Mouse (Mus musculus) layer of hippocampus, postnatal 14 days (tissue): ENCODE data around the gene Cnga1. TPM values are rescaled to one million over a fixed set of nuclear protein-coding genes. Genes with fewer than 3 reads are reported as not detected.
"Not testable (repeated sequence)": the region's sequence is repeated elsewhere in the genome, so short reads cannot be mapped to it uniquely, and the experiment has no call there.

Experiments
- DNase-seq, 2 experiments: peaks; one replicate each; pipeline ENCODE4 v3.0.0; 2021 to 2022; ENCODE audit warnings: low spot score in 2 of 2, mixed read lengths in 1 of 2
- total RNA-seq, 2 experiments: library from RNA; stranded (reverse); gene quantifications; 2 replicates each; pipeline ENCODE4 v1.2.3; 2021

Cnga1 gene
- total RNA-seq, 2 experiments from 2014 or later = not detected

DNA sequence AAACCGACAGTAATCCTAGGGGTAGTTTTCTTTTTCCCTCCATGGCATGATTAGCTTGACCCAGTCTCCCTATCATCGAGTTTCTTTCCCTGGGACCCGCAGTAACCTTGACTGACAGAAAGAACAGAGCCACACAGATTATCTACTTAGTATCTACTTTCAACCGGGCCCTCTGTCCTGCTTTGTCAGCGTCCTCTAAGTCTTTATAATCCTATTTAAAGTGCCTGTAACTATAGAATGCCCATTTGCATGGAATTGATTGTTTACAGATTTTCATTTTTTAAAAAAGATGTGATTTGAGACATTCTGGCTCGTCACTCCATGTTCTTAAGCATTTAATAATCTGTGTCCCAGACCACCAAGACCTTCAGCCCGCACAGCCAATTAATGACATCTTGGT lies 420 bp downstream of the Cnga1 start:
- no peak for DNase-seq

DNA sequence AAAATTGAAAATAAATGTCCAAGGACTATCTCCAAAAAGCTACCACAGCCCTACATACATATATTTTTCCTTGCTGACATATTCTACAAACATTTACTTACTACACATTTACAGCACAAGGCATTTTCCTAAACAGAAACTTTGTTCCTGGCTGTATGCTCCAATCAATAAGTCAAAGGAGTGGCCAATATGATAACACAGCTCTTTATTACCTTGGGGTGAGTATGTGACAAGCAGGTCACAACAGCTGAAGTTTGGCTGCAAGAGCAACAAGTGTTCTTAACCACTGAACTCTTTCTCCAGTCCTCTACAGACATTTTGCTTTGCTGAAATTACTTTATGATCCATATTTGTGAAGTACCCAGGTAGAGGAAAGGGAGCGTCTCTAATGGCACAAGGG lies 4.0 kb downstream of the Cnga1 start:
- DNase-seq = no peak

DNA sequence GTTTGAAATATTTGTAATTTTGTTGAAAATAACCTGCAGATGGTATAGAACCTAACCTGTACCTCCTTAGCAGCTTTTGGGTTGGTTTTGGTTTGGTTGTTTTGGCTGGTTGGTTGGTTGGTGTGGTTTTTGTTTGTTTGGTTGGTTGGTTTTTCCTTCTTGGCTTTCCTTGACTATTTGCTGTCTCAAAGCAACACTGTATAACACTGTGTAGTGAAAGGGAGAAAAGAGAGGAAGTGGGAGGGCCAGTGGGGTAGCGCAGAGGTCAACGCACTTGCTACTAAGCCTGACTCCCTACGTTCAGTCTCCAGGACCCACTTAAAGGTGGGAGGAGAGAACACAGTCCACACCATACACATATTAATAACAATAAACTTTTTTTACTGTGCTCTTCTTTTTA lies 7.5 kb downstream of the Cnga1 start:
- DNase-seq = no peak

DNA sequence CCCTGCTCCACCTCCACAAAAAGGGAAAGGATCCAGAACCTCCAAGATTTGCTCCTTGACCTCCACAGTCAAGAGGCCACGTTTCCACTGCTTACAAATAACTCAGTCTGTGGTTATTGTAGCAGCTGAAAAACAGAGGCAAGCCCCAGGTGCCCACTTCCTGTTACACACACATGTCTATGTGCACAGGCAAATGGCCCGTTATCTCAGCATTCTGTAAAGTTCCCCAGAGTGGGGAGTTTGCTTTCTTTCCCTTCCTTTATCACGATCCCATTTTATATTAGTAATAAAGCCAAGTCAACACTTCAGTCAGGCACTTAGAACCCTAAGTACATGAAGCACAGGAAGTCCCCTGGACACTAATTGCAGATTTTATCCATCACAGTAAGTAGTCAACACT lies 8.0 kb downstream of the Cnga1 start:
- no peak for DNase-seq

DNA sequence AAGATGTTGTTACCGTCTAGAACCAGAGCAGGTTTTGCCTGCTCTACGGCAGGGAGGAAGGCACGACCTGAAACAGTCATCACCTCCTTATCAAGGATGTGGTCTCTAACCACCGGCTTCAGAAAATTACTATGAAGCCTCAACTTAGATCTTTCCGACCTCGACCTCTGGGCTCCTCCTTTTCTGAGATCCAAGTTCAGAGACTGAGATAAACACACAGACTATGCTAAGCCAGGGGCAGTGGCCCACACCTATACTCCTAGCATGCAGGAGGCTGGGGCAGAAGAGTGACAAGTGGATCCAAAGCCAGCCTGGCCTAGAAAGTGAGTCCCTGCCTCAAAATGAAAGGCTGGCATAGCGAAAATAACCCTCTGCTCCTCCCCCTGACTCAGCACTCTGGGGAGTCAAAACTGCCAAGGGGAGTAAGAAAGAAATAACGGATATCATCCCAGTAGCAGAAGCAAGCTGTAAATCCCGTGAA lies 9.2 kb downstream of the Cnga1 start:
- no peak for DNase-seq

DNA sequence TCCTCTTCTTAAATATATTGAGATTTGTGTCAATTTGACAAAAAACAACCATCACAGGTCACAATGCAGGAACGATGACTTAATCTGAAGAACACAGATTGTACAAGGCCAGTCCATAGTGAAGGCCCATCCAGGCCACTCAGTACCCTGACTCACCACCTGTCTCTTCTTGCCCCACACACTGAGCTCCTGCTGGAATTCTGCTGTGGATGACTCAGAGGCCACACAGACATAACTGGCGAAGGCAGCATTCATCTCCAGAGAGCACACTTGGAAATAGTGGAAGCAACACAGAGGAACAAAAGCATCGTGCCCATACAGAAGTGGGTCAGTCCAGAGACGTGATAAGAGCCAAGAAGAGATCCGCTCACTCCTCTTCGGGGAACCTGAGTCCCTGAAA lies 14.0 kb downstream of the Cnga1 start:
- DNase-seq = no peak

DNA sequence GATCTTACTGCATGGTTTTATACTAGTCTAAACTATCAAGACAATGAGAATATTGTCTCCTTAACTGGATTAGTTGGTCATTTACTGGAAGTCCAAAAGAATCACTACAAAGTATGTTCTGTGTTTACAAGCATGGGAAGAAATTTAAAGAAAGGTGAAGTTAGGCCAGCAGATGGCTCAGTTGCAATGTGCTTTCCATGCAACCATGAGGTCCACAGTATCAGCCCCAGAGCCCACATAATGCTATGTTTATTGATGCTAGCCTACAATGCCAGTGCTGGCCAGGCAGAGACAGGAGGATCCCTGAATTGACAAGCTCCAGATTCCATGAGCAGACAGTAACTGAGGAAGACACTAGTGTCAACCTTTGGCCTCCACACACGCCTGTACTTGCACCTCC lies 23.1 kb downstream of the Cnga1 start:
- no peak for DNase-seq

DNA sequence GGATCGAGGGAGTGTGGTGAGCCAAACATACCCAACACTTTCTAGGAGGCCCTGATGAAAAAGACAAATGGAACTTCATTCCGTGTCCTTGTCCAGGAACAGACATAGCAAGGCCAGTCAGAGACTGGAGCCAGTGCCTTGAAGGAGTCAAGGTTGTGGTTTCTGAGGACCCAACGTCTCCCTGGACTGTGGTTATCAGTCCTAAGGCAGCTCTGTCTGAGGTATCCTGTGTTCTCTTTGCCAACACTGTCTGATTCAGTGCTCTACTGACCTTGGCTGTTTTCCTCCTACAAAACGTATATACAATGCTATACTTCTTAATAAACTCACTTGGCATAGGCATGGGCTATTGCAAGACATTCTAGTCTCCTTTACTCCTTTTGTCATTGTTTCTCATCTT lies 26.7 kb downstream of the Cnga1 start:
- no peak for DNase-seq

DNA sequence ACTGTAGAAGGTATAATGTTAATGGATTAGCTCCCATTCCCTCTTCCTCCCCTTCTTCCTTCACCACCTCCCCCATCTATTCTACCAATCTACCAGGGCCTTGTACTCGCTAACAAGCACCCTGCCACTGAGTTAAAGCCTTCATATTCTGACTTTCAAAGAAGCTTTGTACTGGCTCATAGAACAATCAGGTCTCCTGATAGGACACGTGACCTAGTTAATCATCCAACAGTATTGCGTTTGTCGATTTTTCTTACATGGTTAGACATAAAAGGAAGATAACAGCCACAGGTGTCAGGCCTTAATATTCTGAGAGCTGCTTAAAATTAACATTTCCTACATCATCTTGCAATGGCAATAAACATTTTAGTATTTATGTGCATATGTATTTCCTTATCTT lies 40.9 kb downstream of the Cnga1 start:
- DNase-seq = no peak

DNA sequence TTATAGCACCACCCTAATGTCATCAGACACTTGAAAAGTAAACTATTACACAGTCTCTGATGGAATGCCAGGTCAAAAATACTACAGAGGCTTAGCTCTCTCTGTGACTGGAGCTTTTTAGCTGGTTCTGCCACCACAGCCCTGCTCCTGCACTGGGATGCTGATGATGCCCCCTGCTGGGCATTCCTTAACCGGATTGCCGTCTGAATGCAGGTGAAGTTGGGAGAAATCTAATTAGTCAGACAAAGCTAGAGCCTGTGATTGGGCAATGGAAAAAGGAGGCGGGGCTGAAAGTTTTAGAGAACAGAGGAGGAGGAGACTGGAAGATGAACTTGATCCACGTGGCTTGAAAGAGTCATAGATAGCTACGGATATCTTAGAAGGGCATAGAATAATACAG lies 43.1 kb downstream of the Cnga1 start:
- no peak for DNase-seq

DNA sequence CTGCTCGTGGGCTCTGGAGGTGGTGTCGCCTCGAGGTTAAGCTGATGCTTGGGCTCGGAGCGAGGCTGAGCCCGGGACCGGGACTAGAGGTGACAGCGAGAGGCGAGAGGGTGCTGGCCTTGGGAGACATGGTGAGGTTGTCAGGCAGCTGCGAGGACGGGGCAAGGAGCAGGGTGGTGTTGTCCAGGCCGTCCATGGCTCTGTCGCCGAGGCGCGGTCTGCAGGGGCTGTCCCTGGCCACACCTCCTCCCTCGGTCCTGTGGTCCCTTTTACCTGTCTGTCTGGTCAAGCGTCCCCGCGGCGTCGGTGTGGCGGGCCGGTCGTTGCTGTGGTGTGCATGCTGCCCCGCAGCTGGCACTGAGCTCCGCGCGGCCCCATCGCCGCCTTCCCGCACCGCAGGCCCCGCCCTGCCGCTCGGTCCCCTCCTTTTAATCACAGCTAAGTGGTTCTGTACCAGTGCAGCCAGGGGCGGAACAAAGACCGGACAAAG lies 56.8 kb downstream of the Cnga1 start, which contains the start of gene Gm5868:
Gene Gm5868, minus strand, starts transcription at position 360 of the 490 bp plus-strand sequence.
- no peak for DNase-seq

DNA sequence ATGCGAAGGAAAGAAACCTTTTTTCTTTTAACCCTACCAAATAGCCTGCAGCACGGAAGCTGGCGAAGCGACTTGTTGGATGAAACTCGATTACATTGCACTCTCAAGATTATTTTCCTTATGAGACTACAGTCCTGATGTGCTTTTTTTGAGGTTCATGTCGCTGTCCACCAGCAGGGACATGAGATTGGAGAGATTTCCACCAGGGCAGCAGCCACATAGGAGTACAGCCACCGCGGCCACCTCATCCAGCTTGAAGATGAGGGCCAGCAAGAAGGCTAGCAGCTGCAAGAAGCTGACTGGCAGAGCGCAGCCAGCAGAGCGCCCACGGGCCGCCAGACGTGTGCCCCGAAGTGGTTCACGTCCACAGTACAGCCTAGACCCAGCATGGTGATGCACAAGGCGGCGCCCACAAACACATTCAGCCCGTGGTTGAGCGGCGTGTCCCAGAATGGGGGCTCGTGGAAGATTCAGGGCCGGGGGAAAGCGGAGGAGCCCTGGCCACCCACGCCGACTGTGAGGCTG lies 57.3 kb downstream of the Cnga1 start:
- not testable (repeated sequence) for DNase-seq

DNA sequence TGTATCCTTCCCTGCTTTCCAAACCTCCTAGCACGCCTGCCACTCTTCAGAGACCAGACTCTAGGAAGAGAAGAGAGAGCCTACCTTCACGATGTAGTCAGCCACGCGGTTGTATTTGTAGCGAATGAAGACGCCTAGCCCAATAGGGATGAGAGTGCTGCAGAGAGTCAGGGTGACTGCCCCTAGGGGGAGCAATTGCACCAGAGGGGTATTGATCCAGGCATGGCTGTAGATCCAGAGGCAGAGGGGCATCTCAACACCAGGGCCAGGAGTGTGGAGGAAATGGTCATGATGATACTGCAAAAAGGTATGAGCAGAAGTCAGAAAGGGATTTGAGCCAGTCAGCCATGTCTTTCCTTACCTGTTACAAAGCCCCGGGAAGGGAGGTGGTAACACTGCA lies 58.0 kb downstream of the Cnga1 start:
- DNase-seq = not testable (repeated sequence)

DNA sequence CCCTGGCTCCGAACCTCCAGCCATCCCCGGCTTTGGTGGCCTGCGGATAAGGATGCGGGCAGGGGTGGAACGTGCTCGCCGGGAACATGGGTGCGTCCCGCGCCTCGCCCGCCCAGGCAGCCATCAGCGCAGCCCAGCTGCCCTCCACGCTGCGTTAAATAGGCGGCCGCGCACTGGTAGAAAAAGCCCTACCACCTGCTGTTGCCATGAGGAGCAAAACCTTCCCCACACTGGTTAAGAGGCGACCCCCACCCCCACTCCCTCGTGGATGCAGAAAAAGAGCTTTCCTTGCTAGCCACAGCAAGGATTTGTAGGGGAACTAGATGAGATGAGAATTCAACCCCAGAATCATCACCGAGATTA lies 63.1 kb downstream of the Cnga1 start, which contains the start of gene Zar1:
Gene Zar1, minus strand, starts transcription at position 285 of the 363 bp plus-strand sequence.
- not testable (repeated sequence) for DNase-seq

DNA sequence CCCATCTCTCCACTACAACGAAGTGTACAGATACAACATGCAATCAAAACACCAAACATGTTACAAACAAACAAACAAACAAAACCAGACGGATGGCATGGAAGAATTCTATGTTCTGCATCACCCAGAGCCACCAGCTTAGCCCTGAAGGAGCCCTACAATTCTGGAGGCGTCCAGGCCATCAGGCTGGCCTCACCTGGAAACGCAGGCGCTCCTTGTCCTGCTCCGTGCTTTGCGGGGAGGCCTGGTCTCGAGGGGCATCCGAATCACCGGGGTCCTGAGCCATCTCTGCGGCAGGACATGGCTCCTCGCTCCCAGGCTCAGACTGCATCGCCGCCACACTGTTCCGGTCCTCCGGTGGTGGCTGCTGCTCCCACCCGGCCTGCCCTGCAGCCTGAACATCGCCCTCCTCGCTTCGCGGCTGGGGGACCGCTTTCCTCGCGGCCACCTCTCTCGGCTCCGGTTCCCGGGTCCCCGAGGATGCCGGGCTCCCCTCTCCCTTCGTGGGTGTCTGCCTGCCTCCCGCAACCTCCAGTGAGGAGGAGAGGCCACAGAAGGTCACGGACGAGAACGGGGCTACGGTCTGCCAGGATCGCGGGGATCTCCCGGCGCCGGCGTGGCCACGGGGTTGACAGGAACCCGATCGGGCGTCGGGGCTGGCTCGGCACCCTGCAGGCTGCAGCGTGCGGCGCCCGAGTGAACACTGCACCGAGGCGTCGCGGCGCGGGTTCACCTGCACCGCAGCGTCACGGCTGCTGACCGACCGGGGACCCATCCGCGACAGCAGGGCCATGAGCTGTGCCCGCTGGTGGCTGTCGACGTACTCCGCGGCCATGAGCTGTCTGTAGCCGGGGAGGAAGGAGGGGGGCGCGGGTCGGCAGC lies 63.7 kb downstream of the Cnga1 start:
- not testable (repeated sequence) for DNase-seq

DNA sequence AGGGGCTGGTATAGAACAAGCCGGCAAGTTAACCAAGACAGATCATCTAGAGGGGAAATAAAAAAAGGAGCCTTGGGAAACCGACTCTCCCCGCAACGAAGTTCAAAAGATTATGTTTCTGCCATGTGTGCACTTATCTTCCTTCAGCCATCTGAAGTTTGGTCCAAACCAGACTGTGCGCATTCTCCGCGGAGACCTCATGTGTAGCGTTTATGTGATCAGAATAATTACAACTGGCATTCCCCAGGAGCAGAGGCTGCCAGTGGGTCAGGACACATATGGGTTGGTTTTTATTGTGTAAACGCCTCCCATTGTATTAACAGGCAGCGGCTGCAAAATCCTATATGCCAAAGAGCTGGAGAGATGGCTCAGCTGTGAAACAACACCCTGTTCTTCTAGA lies 64.5 kb downstream of the Cnga1 start:
- DNase-seq = not testable (repeated sequence)

DNA sequence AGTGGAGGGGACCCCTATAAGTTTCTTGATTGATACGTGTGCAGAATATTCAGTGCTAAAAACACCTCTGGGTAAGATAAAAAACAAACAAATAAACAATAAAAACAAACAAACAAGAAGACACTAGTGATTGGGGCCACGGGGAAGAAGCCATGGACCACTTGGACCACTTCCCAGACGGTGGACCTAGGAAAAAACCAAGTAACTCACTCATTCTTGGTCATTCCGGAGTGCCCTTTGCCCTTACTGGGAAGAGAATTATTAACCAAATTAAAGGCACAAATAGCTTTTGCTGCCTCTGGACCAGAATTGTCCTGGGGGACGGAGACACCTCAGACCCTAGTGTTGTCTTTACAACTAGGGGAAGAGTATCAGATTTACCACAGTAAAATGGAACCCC lies 78.5 kb downstream of the Cnga1 start:
- DNase-seq = no peak

DNA sequence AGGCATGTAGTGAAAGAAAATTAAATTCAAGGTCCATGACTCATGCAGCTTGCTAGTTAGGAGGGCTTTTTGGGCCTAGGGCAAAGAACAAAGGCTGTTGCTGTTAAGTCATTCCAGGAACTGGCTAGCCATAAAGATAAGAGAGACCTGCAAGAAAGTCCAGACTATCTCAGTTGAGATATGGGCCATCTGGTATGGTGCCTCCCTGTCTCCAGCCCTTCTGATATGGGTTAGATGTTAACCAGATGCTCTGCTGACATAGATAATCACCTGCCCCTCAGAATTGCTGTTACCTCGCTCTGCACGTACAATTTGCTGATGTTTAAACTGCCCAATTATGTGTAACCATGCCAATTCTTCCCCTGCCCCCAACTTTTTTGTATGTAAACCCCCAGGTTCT lies 80.9 kb downstream of the Cnga1 start:
- DNase-seq = not testable (repeated sequence)

DNA sequence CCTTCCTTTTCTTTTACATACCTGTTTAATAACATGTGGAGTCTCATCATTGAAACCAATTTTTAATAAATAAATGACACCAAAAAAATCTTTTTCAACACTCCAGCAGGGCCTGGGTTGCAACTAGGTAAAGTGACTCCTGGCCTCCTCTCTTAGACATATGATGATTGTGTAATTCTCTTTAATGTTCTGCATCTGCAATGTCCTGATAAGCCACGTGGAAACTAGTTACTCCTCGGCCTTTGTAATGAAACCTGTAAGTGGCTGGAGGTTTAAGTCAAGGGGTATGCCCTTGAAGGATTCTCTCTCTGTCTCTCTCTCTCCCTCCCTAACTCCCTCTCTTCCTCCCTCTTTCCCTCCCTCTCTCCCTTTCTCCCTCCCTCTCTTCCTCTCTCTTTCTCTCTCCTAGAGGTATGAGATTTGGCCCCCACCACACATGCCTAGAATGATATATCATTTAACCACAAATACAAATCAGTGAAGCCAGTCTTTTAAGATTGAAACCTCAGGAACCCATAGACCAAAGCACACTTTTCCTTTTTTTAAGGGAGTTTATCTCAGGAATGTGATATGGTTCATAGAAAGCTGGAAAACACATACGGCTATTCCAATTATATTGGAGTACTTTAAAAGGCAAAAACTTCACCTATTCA lies 83.0 kb downstream of the Cnga1 start:
- no peak for DNase-seq

DNA sequence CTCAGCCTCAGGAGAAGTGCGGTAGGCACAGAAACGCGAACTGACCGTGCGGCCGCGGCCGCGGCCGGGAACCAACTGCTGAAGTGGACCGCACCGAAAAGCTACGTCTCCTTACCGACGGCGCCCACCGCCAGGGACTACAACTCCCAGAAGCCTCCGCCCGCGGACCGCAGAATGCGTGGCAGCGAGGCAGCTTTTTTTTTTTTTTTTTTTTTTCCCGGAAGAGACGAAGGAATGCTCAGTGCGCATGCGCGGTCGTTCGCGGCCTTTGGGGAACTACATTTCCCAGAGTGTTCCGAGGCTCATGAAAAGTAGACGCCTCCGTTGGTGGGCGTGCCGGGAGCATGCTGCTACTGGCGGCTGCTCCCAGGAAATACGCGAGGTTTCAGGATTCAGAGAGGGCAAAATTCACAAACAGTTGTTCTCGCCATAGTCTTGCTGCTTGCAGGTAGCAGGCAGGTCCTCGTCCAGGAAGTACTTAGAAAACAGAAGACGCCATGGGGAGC lies 84.5 kb downstream of the Cnga1 start, which contains the start of gene Nfxl1:
Gene Nfxl1, minus strand, starts transcription at position 141 of the 506 bp plus-strand sequence.
- DNase-seq = peak; percentile 93 to 98

DNA sequence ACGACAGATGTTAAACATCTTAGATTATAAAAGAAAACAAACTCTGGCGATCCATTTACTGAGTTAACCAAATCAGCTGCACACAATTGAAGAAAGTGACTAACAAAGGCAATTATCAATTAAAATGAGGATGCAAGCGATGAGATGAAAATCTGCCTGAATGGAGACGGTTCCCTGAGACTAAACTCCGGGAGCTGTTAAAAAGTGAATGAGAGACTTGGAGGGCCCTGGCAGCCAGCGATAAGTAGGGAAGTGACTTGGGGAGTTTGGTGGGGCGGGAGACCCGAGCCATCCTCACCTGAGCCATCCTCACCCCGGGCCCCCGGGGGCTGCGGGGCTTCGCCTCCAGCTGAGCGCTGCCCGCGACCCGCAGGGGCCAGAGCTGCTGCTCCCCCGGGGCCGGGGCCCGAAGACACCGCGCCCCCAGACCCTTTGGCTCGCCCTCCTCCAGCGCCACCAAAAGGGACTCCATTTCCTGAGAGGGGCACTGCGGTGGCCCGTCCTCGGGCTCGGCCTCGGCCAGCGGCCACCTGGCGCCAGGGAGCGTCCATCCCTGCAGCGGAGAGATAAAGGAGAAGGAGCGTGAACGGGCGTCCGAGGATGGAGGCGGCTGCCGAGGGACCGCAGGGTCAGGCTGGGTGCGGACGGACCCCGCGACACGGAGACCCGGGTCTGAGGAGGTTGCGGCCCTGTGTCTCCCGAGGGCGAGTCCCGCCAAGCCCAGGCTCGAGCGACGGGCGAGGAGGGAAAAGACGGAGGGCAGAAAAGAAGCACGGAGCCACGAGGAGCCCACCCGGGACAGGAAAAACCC lies 85.2 kb downstream of the Cnga1 start:
- DNase-seq = peak in 1 of 2 experiments; percentile 21
